9 mouse cellular contexts compared by ENCODE assay signal in the genomic region with DNA sequence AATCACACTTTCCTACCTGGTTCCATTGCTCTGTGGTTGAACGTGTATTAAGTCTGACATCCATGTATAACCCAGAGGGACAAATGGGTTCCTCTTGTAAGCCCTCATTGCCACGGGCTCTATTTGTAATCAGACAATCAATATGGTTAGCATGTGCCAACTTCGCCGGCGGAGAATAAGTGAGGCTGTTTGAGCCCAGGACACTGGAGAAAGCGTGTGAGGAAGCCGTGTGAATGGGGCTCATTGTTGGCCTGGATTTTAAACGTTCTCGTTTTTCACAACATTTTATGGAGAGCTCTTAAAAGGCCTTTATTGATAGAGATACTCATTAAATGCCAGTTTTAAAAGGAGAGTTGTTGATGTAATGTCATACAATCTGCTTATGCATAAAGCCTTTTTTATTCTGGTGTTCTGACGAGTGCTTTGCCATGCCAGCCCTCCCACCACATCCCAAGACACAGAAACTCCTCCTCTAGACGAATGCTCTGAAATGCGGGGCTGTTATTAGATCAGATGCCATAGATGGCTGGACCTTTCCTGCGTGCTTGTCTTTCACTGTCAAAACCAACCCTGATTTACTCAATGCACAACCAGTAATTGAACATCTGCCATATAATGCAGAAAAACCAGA.
DNase-seq lines count a peak whose midpoint lies in the region; ATAC-seq and TF ChIP-seq lines count a peak whose summit lies in the region.
"Had no signal": no experiment of that assay in that cellular context is flagged by ENCODE, and none has a peak within 500 bp of the region (broad histone marks: within the 10 kb centered on the region; RNA-seq: fewer than 3 reads in every experiment).

No protein-coding gene starts in this region.

- no peak overlapping the region for H3K9ac ChIP-seq in neural tube, embryonic 13.5 days
- no peak overlapping the region for H3K9ac ChIP-seq in limb, embryonic 13.5 days
- H3K9ac ChIP-seq: heart, embryonic 13.5 days had no signal

- no peak for DNase-seq in neural tube, embryonic 10.5 days (ENCODE audit: extremely low spot score, low spot score)
- DNase-seq in forelimb bud, embryonic 11.5 days (ENCODE audit: low read depth, low spot score): peak; percentile 24
- DNase-seq in urinary bladder, postnatal 14 days (ENCODE audit: low spot score): no peak
- DNase-seq in lung, adult 2 months: no peak
- DNase-seq: kidney, postnatal 36 days had no signal

- H3K36me3 ChIP-seq in neural tube, embryonic 13.5 days: no peaks in the 10 kb centered on the region
- no peaks in the 10 kb centered on the region for H3K36me3 ChIP-seq in limb, embryonic 13.5 days
- H3K36me3 ChIP-seq: heart, embryonic 13.5 days had no signal

- TF ChIP-seq CTCF in lung, adult 2 months (IDR thresholded peaks at IDR 0.05; ENCODE audit: insufficient read depth, low read length): no peak

- H3K27me3 ChIP-seq in neural tube, embryonic 13.5 days: no peaks in the 10 kb centered on the region
- H3K27me3 ChIP-seq in limb, embryonic 13.5 days: no peaks in the 10 kb centered on the region
- H3K27me3 ChIP-seq: heart, embryonic 13.5 days had no signal

- H3K4me2 ChIP-seq in neural tube, embryonic 13.5 days: peak overlapping the region; percentile 7
- peak overlapping the region; percentile 41 for H3K4me2 ChIP-seq in limb, embryonic 13.5 days (replicated peaks)
- H3K4me2 ChIP-seq: heart, embryonic 13.5 days had no signal

- peaks cover 15% of the 10 kb centered on the region for H3K4me1 ChIP-seq in neural tube, embryonic 13.5 days (replicated peaks)
- H3K4me1 ChIP-seq in limb, embryonic 13.5 days: peaks cover 37% of the 10 kb centered on the region
- H3K4me1 ChIP-seq in lung, adult 2 months (ENCODE audit: control insufficient read depth, insufficient read depth, low read length): no peaks in the 10 kb centered on the region
- H3K4me1 ChIP-seq: heart, embryonic 13.5 days had no signal

- no peaks in the 10 kb centered on the region for H3K9me3 ChIP-seq in neural tube, embryonic 13.5 days
- H3K9me3 ChIP-seq in limb, embryonic 13.5 days: no peaks in the 10 kb centered on the region
- H3K9me3 ChIP-seq: heart, embryonic 13.5 days had no signal

- no peak overlapping the region for H3K4me3 ChIP-seq in neural tube, embryonic 13.5 days
- no peak overlapping the region for H3K4me3 ChIP-seq in limb, embryonic 13.5 days
- no peak overlapping the region for H3K4me3 ChIP-seq in lung, adult 2 months (replicated peaks; ENCODE audit: extremely low read depth, low read depth, low read length)
- H3K4me3 ChIP-seq: heart, embryonic 13.5 days had no signal

- WGBS in neural tube, embryonic 13.5 days: 52% methylated on average over 13 of the region's 13 CpGs
- 42% methylated on average over 13 of the region's 13 CpGs for WGBS in limb, embryonic 13.5 days
- 76% methylated on average over 13 of the region's 13 CpGs for WGBS in lung, adult 2 months

- ATAC-seq in neural tube, embryonic 13.5 days (ENCODE audit: low read depth): peak; percentile 60
- no peak for ATAC-seq in limb, embryonic 13.5 days (ENCODE audit: low FRiP score, low read depth)
- no peak for ATAC-seq in megakaryocyte, adult 5-6 weeks (ENCODE audit: poor library complexity, severe bottlenecking)

- TF ChIP-seq POLR2A in lung, adult 2 months (IDR thresholded peaks at IDR 0.05; ENCODE audit: borderline replicate concordance, extremely low read depth, low read depth, low read length): no peak

- peak overlapping the region; percentile 46 for H3K27ac ChIP-seq in neural tube, embryonic 13.5 days (replicated peaks)
- peak overlapping the region; percentile 70; the same call in 1 of the 2 replicates for H3K27ac ChIP-seq in limb, embryonic 13.5 days
- H3K27ac ChIP-seq: heart, embryonic 13.5 days had no signal
